Mouse (Mus musculus) forebrain, embryonic 16.5 days (tissue): ENCODE results near the gene Efcab12. TPM values are rescaled to one million over a fixed set of nuclear protein-coding genes. Genes with fewer than 3 reads are reported as not detected.

ENCODE experiments used
- ATAC-seq: fragments of 200-750 bp; cut with Nextera tagmentation; 2 replicates; pipeline ENCODE4 v1.8.0; 2017; ENCODE audit warnings: mild to moderate bottlenecking, moderate library complexity
- H3K27ac ChIP-seq: fragments of 300-500 bp; sonication (generic); 2 replicates; pipeline ENCODE4 v1.5.1; 2014; ENCODE audit warnings: low read length, control low read depth
- H3K27me3 ChIP-seq: fragments of 300-500 bp; sonication (generic); replicated peaks from 2 replicates; pipeline ENCODE4 v1.6.1; 2014; ENCODE audit warnings: low read length; ENCODE audit not compliant: control insufficient read depth, insufficient read depth
- H3K36me3 ChIP-seq: fragments of 300-500 bp; sonication (generic); 2 replicates; pipeline ENCODE4 v1.6.1; 2014; ENCODE audit not compliant: control insufficient read depth, insufficient read depth
- H3K4me1 ChIP-seq: fragments of 300-500 bp; sonication (generic); replicated peaks from 2 replicates; pipeline ENCODE4 v1.6.1; 2014; ENCODE audit warnings: low read length; ENCODE audit not compliant: control insufficient read depth, insufficient read depth
- H3K4me2 ChIP-seq: fragments of 300-500 bp; sonication (generic); 2 replicates; pipeline ENCODE4 v1.6.1; 2014; ENCODE audit warnings: mild to moderate bottlenecking, low read length, control low read depth
- H3K4me3 ChIP-seq: fragments of 300-500 bp; sonication (generic); replicated peaks from 2 replicates; pipeline ENCODE4 v1.5.1; 2014; ENCODE audit warnings: mild to moderate bottlenecking, low read length, control low read depth
- H3K9ac ChIP-seq: fragments of 300-500 bp; sonication (generic); replicated peaks from 2 replicates; pipeline ENCODE4 v1.6.1; 2014; ENCODE audit warnings: low read depth, low read length, control low read depth
- H3K9me3 ChIP-seq: fragments of 300-500 bp; sonication (generic); 2 replicates; pipeline ENCODE4 v1.6.1; 2016; ENCODE audit warnings: low read length; ENCODE audit not compliant: control insufficient read depth
- WGBS: fragments of 180-500 bp; shearing (Covaris S2); extraction: QIAGEN DNeasy Blood & Tissue Kit; methylation state at CpG from one replicate; pipeline ENCODE4 v1.1.7; 2014; 5-methylcytosine and 5-hydroxymethylcytosine counted together
- polyA plus RNA-seq: library from polyadenylated mRNA; unstranded; fragments of >200 nt; fragmentation: Nextera tagmentation; extraction: Ambion mirVana; gene quantifications from 2 replicates; pipeline ENCODE4 v1.2.1, GENCODE M21; 2015

The Efcab12 gene
- polyA plus RNA-seq, 1 experiment from 2014 or later: 1.8 TPM

GRCm38 (mm10) chr6:115821216-115821993 lies 16.8 kb downstream of the Efcab12 start:
- no peak overlapping the region for H3K4me2 ChIP-seq
- H3K27ac ChIP-seq: no peak overlapping the region
- no peak overlapping the region for H3K9ac ChIP-seq
- no peak for ATAC-seq
- no peaks in the 10 kb centered on the region for H3K27me3 ChIP-seq
- no peaks in the 10 kb centered on the region for H3K9me3 ChIP-seq
- no peaks in the 10 kb centered on the region for H3K4me1 ChIP-seq
- no peaks in the 10 kb centered on the region for H3K36me3 ChIP-seq
- H3K4me3 ChIP-seq: no peak overlapping the region
- WGBS: 85% methylated on average over 8 of the region's 8 CpGs

DNA sequence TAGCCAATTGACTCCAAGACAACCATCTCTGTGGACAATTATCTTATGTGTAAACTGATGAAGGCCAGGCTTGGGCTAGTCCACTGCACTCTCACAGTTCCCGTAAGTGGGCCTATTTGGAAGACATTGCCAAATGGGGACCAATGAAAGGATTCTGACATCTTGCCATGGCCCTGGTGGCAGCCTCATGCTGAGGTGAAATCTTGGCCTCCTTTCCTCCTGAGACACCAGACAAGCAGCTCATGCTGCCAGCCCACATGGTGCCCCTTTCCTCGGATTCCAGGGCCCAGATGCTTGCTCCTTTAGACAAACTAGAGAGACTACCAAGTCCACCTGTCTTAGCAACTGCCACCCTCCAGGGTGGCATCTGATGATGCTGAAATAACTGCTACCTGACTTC lies 20.1 kb downstream of the Efcab12 start:
- Histone ChIP-seq H3K36me3 (no peaks in the 10 kb centered on the region), H3K4me2 (no peak overlapping the region), H3K9ac (no peak overlapping the region), H3K27ac (no peak overlapping the region), H3K4me1 (no peaks in the 10 kb centered on the region), H3K4me3 (no peak overlapping the region), H3K27me3 (no peaks in the 10 kb centered on the region), H3K9me3 (no peaks in the 10 kb centered on the region)
- 72% methylated on average over 2 of the region's 2 CpGs for WGBS
- no peak for ATAC-seq

GRCm38 (mm10) chr6:115815041-115815440 lies 23.2 kb downstream of the Efcab12 start:
- Histone ChIP-seq H3K9ac (no peak overlapping the region), H3K4me2 (no peak overlapping the region), H3K27ac (no peak overlapping the region), H3K36me3 (no peaks in the 10 kb centered on the region), H3K27me3 (no peaks in the 10 kb centered on the region), H3K4me3 (no peak overlapping the region), H3K4me1 (no peaks in the 10 kb centered on the region), H3K9me3 (no peaks in the 10 kb centered on the region)
- WGBS: 75% methylated on average over 4 of the region's 4 CpGs
- ATAC-seq: no peak

DNA sequence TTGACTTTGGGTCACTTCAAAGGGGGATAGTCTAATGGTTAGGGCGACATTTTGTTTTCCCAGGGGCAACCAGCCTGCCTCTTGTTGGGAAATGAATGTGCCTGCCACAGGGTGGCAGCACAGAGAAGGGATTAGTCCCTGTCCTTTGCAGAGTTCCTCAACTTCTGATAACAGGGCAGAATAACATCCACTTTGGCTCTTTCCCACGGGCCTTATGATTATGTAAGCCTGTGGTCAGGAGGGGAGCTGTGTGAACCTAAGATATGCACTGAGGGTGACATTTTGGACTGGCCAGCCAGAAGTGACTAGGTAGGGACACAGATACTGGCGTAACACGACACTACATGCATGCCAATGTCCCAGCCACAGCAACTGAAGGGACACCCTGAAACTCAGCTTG lies 24.1 kb downstream of the Efcab12 start:
- no peak for ATAC-seq
- 0 out of 2 replicates have a peak, but pooled peaks cover under 1% of the 10 kb centered on the region for H3K4me1 ChIP-seq
- no peaks in the 10 kb centered on the region for H3K36me3 ChIP-seq
- H3K27me3 ChIP-seq: no peaks in the 10 kb centered on the region
- H3K9me3 ChIP-seq: no peaks in the 10 kb centered on the region
- WGBS: 31% methylated on average over 4 of the region's 4 CpGs
- no peak overlapping the region for H3K4me2 ChIP-seq
- no peak overlapping the region for H3K27ac ChIP-seq
- H3K4me3 ChIP-seq: no peak overlapping the region
- H3K9ac ChIP-seq: no peak overlapping the region

- H3K4me1 ChIP-seq: peaks cover 13% of the 10 kb centered on the region
- ATAC-seq: no peak
- no peak overlapping the region for H3K9ac ChIP-seq
- H3K27me3 ChIP-seq: no peaks in the 10 kb centered on the region
- no peak overlapping the region for H3K4me3 ChIP-seq
- H3K9me3 ChIP-seq: no peaks in the 10 kb centered on the region
- 70% methylated on average over 8 of the region's 8 CpGs for WGBS
- no peak overlapping the region for H3K4me2 ChIP-seq
- H3K27ac ChIP-seq: no peak overlapping the region
- H3K36me3 ChIP-seq: no peaks in the 10 kb centered on the region
Measured at GRCm38 (mm10) chr6:115811606-115812005, 26.6 kb downstream of the Efcab12 start.

GRCm38 (mm10) chr6:115808488-115809231 lies 29.6 kb downstream of the Efcab12 start, which contains the start of gene Rpl32:
Gene Rpl32 (minus strand): TSS chr6:115808747.
- H3K4me1 ChIP-seq: peaks cover 22% of the 10 kb centered on the region
- H3K27me3 ChIP-seq: no peaks in the 10 kb centered on the region
- peak within 1 kb of the TSS; percentile 97 for H3K27ac ChIP-seq
- peak; percentile 93 for ATAC-seq
- H3K9me3 ChIP-seq: no peaks in the 10 kb centered on the region
- H3K36me3 ChIP-seq: peaks cover 15% of the 10 kb centered on the region
- WGBS: under 1% methylated on average over 47 of the region's 47 CpGs
- H3K4me2 ChIP-seq: peak within 1 kb of the TSS; percentile 84
- H3K9ac ChIP-seq: peak within 1 kb of the TSS; percentile 77
- peak within 1 kb of the TSS; percentile 92 for H3K4me3 ChIP-seq

GRCm38 (mm10) chr6:115808196-115808487 lies 30.1 kb downstream of the Efcab12 start:
- peak overlapping the region; percentile 97 for H3K27ac ChIP-seq
- no peaks in the 10 kb centered on the region for H3K27me3 ChIP-seq
- peaks cover 22% of the 10 kb centered on the region for H3K4me1 ChIP-seq
- peak; percentile 24; the same call in 1 of the 2 replicates for ATAC-seq
- peaks cover 15% of the 10 kb centered on the region for H3K36me3 ChIP-seq
- WGBS: under 1% methylated on average over 22 of the region's 22 CpGs
- H3K4me2 ChIP-seq: peak overlapping the region; percentile 84
- peak overlapping the region; percentile 92 for H3K4me3 ChIP-seq
- peak overlapping the region; percentile 77 for H3K9ac ChIP-seq
- no peaks in the 10 kb centered on the region for H3K9me3 ChIP-seq

- peaks cover 15% of the 10 kb centered on the region for H3K36me3 ChIP-seq
- 4% methylated on average over 15 of the region's 15 CpGs for WGBS
- H3K9me3 ChIP-seq: no peaks in the 10 kb centered on the region
- ATAC-seq: no peak
- peak overlapping the region; percentile 92 for H3K4me3 ChIP-seq
- no peaks in the 10 kb centered on the region for H3K27me3 ChIP-seq
- peak overlapping the region; percentile 97 for H3K27ac ChIP-seq
- peak overlapping the region; percentile 77 for H3K9ac ChIP-seq
- H3K4me1 ChIP-seq: peaks cover 22% of the 10 kb centered on the region
- peak overlapping the region; percentile 84 for H3K4me2 ChIP-seq
Measured at GRCm38 (mm10) chr6:115807464-115808195, 30.6 kb downstream of the Efcab12 start.
